Mouse (Mus musculus) ovary, postnatal 10 days (tissue): ENCODE measurements around the gene Letmd1.
"Not testable (repeated sequence)": the region's sequence is repeated elsewhere in the genome, so short reads cannot be mapped to it uniquely, and the experiment has no call there.

ENCODE experiments used
- DNase-seq: peaks from one replicate; pipeline ENCODE4 v3.0.0; 2022; ENCODE audit warnings: low spot score

Gene Letmd1

DNA sequence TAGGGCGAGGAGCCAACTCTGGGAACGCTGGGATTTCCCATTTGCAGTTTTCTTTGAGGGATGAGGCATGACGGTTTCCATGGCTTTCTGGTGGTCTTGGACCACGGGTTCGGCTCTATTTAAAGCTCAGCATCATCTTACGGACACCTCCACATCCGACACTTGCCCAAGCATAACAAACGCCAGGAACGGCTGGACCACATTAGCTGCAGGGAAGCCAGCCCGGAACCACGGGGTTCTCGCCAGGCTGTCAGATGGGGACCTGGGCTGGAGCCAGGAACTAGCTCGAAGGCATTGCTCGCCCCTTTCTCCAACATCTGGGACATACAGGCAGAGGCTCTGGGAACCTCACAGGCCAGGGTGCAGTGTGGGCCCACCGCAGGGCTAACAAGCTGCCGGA is 17.6 kb upstream of the Letmd1 start:
- no peak for DNase-seq

DNA sequence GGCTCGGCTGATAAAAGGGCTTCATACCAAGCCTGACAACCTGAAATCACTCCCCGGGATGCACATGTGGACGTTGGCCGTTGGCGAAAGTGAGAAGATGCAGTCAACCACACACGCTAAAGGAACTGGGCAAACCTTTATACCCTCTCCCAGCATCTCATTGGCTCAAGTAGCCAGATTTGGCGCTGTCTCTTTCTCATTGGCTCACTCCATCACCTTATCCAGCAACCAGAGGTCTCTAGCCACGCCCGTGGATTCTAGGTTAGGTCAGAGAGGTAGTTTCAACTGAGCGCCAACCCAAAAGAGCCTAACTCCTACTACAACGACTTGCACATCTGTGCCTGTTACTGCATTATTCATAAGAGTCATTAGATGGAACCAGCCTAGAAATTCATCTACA is 16.3 kb upstream of the Letmd1 start:
- DNase-seq, result no peak

DNA sequence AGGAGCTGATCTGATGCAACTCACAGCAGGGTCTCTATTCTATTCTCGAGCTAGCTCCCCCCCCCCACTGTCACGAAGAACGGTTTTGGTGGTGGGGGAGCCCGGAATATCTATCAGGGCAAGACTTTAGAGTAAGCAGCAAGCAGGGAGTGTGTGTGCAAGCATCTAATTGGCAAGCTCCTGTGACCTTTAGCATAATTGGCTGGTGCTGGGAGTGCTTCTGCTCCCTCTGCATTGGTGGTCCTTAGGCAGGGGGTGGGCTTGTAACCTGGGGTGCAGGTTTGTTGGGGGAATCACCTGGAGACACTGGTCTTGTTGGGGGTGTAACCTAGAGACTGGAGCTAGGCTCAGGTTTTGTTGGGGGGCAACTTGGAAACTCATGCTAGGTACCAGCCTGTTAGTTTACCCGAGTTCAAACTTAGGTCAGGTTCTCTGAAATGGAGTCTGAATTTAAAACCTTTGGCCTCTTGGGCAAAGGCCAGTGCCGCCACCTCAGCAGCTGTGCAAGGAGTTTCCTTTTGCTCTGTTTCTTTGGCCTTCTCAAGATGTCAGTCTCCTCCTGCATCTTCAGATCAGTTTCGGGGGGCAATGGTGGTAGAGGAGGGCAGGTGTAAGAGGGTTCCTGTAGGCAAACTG is 12.3 kb upstream of the Letmd1 start:
- no peak for DNase-seq

DNA sequence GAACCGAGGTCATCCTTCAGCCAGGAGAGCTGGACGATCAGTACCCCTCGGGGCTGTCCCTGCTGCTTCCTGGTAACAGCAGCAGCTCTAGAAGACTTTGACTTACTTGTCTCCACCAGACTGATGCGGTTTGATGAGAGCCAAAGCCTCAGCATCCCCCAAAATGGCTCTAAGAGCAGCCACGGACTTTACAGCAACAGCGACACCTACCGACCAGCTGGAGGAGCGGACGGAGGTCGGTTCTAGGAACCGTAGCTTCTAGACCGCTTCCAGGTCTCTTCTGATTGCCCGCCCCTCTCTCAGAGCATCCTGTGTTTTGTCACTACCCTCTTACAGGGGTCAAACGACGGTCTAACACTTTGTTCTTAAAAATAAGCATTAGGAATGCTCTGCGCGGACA is 11.5 kb upstream of the Letmd1 start:
- peak; percentile 42 for DNase-seq

DNA sequence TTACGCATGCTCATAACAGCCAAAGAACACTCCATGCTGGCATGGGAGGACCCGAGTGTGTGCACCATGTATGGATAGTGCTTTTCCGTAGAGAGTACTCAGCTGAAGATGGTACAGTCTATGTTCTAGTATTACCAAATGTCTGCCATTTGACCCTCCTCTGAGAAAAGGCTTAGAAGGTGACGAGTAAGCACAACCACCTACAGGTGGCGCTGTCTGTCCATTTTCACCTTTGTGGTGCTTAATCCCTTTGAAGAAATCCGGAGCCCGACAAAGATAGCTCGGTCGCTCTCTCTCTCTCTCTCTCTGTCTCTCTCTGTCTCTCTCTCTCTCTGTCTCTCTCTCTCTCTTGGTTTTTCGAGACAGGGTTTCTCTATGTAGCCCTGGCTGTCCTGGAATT is 10.8 kb upstream of the Letmd1 start:
- DNase-seq, result no peak

DNA sequence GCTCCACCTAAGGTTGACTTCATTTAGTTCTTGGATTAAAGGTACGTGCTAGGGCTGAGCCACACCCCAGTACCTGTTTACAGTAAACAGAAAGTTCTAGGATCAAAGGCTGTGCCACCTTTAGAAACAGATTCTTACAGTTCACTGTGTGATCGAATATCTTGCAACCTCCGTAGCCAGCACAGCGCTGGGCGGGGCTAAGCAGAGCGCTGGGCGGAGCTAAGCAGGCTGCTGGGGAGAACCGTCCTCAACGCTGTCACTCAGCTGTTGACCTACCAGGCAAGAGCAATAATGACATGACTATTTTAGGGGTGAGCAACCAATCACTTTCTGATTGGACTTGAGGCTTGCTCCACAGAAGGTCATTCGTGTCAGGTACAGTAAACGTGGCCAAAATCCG is 7.9 kb upstream of the Letmd1 start:
- no peak for DNase-seq

GRCm38 (mm10) chr15:100461646-100462045 is 7.2 kb upstream of the Letmd1 start:
- DNase-seq, result no peak

DNA sequence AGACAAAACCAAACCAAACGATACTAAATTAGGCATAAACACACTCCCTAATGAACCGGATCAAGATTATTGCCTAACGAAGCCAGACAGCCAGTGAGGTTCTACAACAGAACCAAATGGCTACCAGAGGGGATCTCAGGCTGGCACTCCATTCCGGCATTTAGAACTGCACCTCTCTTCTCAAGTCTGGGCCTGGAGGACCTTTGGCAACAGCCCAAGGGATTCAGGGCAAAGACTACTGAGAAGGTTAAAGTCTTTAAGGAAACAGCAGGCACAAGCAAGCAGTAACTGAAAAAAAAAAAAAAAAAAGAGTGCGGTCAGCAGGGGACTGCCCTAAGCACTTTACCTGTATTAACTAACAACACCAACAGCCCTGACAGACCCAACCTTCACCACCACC is 6.7 kb upstream of the Letmd1 start:
- no peak for DNase-seq

- no peak for DNase-seq
These were observed 5.1 kb upstream of the Letmd1 start for GRCm38 (mm10) chr15:100463712-100464111.

DNA sequence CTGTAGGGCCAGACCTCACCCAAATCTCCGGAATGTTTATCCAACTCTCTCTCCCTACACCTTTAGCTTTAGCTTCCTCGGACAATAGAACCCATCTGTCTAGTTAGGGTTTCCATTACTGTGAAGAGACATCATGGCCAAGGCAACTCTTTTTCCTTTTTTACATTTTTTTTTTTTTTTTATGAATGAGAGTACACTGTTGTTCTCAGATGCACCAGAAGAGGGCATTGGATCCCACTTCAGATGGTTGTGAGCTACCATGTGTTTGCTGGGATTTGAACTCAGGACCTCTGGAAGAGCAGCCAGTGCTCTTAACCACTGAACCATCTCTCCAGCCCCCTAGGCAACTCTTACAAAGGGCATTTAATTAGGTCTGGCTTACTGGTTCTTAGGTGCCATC is 3.4 kb upstream of the Letmd1 start:
- DNase-seq, result no peak

DNA sequence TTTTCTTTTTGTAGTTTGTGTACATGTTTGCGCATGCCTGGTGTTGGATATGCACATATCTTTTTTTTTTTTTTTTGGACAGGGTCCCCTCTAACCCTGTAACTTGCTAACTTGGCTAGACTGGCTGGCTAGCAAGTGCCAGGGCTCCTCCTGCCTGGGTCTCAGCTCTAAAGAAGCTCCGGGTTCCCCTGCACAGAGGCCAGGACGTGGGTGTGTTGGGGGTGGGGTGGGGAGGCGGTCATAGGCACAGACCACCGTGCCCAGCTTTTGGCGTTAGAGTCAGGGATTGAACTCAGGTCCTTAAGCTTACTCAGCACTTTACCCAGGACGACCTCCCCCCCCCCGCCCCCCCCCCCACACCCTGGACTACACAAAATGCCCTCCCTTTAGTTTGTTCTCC is 1.1 kb upstream of the Letmd1 start:
- no peak for DNase-seq

- DNase-seq, result no peak
These were observed 344 bp downstream of the Letmd1 start for GRCm38 (mm10) chr15:100469189-100469545.

DNA sequence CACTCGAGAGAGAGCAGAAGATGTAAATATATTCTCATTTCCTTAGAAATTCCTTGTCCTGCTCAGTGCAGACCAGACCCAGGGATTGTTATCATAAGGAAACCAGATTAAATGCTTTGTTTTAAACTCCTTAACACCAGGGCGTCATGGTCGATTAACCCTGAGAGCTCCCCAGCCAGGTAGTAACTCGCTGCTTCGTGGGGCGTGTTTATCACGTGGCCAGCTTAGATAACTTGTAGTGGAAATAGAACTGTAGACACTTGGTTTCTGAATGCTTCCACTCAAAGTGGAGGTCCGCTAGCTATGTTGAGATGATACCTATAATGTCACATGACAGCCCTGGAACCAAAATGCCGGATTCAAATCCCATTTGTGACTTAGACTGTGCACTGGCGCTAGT is 1.2 kb downstream of the Letmd1 start:
- no peak for DNase-seq

DNA sequence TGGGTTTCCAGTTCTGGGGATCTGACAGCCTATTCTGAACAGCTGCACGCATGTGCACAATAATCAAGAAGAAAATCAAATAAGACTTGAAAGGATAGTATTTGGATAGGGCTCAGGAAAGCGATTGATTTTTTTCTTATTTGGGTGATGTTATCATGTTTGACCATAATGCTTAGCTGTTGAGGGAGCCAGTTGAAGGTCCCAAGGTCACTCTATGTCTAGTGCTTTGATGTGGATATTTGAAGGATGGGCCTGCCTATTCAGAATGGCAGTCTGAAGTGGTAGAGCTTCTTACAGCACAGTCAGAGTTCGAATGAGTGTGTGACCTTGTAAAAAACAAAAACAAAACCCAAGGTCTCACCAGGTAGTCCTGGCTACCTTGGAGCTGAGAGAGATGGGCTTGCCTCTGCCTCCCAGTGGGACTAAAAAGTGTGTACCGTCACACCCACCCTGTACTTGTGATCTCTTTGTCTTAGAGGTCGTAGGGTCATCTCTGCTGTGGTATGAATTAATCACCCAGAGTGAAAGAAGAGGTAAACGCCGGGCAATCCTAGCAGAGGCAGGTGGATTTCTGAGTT is 5.2 kb downstream of the Letmd1 start:
- no peak for DNase-seq

GRCm38 (mm10) chr15:100478351-100478750 is 9.5 kb downstream of the Letmd1 start:
- no peak for DNase-seq

GRCm38 (mm10) chr15:100478925-100479324 is 10.1 kb downstream of the Letmd1 start:
- no peak for DNase-seq

DNA sequence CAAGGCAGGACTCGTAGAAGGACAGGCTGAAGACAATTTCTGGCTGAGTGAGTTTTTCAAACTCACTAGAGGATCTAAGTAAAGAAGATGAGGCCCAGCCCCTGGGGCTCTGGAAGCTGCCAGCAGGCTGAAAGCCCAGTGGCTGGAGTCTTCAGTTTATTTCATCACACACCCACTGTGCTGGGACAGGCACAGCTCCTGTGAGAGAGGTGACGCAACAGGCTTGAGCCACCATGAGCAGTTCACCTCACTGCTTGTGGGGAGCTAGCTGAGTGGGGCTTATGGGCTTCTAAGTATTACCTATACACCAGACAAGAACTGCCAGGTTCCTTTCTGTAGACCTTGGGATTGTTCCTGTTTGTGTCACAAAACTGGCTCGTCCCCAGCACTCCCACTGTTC is 16.8 kb downstream of the Letmd1 start:
- DNase-seq, result no peak

- DNase-seq, result no peak
These were observed 17.6 kb downstream of the Letmd1 start for GRCm38 (mm10) chr15:100486450-100486849.

DNA sequence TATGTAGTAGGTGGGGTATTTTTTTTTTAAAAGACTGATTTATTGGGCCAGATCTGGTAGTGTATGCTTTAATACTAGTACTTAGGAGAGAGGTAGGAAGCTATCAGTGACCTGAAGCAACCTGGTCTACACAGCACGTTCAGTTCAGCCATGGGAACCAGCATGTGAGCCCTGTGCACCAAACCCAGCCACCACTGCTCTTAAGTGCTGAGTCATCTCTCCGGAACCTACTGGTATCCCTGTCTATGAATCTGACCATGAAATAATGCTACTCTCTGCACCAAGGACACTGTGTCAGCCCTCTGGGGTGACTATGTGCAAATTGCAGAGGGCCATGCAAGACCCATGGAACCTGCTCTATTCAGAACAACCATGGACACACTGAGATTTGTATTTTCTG is 18.2 kb downstream of the Letmd1 start:
- DNase-seq, result no peak

DNA sequence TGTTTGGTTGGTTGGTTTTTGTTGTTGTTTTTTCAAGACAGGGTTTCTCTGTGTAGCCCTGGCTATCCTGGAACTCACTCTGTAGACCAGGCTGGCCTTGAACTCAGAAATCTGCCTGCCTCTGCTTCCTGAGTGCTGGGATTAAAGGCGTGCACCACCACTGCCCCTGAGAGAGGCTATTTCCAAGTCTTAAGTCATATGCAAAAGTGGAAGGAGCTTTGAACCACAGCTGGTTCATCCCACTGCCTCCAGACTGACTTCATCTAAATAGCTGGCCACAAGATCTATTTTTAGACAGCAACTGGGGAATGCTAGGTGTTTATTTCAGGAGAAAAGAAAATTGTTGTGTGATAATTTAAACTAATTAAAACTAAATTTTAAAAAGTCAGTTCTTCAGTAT is 19.5 kb downstream of the Letmd1 start:
- DNase-seq, result not testable (repeated sequence)

GRCm38 (mm10) chr15:100489263-100489662 is 20.4 kb downstream of the Letmd1 start:
- no peak for DNase-seq

GRCm38 (mm10) chr15:100491966-100492365 is 23.1 kb downstream of the Letmd1 start:
- DNase-seq, result no peak

- no peak for DNase-seq
These were observed 25.8 kb downstream of the Letmd1 start for GRCm38 (mm10) chr15:100494647-100495046.

DNA sequence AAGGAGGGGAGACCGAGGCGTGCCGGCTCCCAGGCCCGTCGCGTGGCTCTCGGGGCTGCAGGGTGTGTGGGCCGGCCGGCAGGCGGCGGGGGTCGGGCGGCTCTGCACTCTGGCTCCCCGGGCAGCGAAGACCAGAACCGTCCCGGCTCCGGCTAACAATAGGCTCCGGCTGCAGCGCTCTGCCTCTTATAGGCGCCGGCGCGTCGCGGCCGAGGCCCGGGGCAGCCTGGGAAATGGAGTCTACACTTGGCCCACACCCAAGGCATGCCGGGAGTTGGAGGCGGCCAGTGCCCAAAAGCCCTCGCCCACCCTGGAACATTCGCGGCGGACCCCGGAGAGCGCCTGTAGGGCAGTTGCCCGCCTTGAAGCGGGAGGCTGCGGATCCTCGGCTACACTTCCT is 26.3 kb downstream of the Letmd1 start, which contains the start of gene Csrnp2:
Gene Csrnp2, minus strand, starts transcription at position 387 of the 400 bp plus-strand sequence.
- peak; percentile 92 for DNase-seq
